Mouse (Mus musculus): ENCODE measurements at regions not wholly inside any gene's neighbourhood (a gene's known extent, or its start where the extent isn't known, plus 50 kb on each side); places are given as distances from the start of the nearest gene placed in this dataset.

DNA sequence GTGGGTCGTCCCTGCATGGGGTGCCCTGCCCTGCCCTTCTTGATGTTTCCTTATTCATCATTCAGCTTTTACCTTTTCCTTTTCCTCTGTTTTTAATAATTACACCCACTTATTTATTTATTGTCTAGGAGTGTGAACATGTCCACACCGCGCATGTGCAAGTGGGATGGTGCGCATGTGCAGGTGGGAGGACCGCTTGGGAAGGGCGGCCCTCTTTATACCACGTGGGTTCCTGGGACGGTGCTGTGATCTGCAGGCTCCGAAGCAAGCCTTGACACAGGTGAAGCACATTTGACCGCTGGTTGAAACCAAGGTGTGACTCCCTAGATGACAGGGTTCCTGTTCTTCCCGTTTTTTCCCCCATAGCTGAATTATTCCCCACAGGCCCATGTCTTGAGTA, 60.0 kb downstream of the Syf2 start:
- Histone ChIP-seq H3K27me3 (ENCODE audit: insufficient read depth, poor library complexity, severe bottlenecking) (peaks cover 29% of the 10 kb centered on the region), H3K4me3 (no peak overlapping the region), H3K4me1 (replicated peaks) (peaks cover 24% of the 10 kb centered on the region), H3K36me3 (no peaks in the 10 kb centered on the region), H3K27ac (no peak overlapping the region), H3K9me3 (no peaks in the 10 kb centered on the region)
- WGBS: 87% methylated on average over 11 of the region's 11 CpGs
- no peak for DNase-seq (ENCODE audit: low spot score)

DNA sequence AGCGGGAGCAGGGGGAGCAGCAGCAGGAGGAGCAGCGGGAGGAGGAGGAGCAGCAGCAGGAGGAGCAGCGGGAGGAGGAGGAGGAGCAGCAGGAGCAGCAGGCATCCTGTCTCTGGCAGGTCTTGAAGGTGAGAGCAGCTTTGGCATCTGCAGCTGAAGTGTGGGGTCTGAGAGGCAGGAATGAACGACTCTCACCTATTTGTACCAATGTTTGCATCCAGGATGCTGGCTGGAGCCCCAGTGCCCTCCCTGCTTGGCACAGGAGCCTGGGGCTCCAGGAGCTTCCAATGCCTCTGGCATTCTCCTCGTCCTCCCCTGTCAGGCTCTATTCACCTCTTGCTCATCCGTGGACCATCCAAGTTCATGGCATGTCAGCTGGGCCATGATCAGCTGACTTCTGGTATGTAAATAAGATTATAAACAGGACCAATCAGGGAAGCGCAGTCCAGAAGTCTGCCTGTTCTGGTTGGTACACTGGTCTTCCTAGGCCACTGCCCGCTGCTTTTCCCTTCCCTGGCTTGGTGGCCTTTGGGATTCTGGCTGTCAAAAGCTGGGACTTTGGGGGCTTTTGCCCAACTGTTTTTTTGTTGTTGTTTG, 62.9 kb downstream of the Syf2 start:
- Histone ChIP-seq H3K27ac (no peak overlapping the region), H3K27me3 (ENCODE audit: insufficient read depth, poor library complexity, severe bottlenecking) (peaks cover 29% of the 10 kb centered on the region), H3K4me3 (no peak overlapping the region), H3K4me1 (replicated peaks) (peaks cover 16% of the 10 kb centered on the region), H3K36me3 (no peaks in the 10 kb centered on the region), H3K9me3 (no peaks in the 10 kb centered on the region)
- no peak for DNase-seq (ENCODE audit: low spot score)
- 62% methylated on average over 8 of the region's 8 CpGs for WGBS

DNA sequence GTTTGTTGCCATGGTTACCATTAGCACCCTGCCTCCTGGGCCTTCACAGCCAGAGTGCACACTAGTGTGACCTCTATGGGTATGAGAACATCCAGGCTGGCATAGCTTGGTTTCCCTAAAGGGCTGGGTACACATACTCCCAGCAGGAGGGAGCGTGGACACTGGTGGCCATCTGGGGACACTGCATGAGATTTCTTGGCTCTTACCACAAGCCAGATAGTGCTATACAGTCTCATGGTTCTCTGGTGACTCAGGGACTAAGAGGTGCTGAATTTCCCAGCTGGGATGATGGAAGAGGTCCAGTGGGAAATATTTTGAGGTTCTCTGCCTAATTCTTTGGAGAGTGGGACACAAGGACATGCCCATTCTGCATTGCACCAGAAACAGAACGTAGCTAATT, 63.5 kb downstream of the Syf2 start:
- H3K36me3 ChIP-seq: no peaks in the 10 kb centered on the region

DNA sequence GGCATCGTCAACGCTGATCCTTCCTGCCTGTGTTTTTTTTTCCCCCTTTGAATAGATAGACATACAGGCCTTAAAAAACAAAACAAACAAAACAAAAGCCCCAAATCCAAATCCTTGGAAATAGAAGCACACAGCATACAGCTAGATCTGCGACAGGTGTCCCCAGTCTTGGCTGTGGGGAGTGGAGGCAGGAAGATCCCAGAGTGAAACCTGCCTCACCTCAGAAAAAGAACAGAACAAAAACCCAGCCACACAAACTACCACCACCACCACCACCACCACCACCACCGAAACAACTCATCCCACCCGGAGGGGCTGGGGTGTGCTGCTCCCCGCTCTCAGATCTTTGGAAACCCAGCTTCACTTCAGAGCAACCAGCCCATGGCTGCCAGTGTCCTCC, 64.0 kb downstream of the Syf2 start:
- peaks cover 16% of the 10 kb centered on the region for H3K4me1 ChIP-seq (replicated peaks)
- H3K36me3 ChIP-seq: no peaks in the 10 kb centered on the region
- peaks cover 29% of the 10 kb centered on the region for H3K27me3 ChIP-seq (ENCODE audit: insufficient read depth, poor library complexity, severe bottlenecking)
- H3K9me3 ChIP-seq: no peaks in the 10 kb centered on the region
- 89% methylated on average over 6 of the region's 6 CpGs for WGBS
- H3K4me3 ChIP-seq: no peak overlapping the region
- H3K27ac ChIP-seq: no peak overlapping the region
- DNase-seq (ENCODE audit: low spot score): no peak

More for the DNA sequence above, 63.5 kb downstream of the Syf2 start:
- Histone ChIP-seq H3K4me3 (no peak overlapping the region), H3K4me1 (replicated peaks) (peaks cover 16% of the 10 kb centered on the region), H3K27ac (no peak overlapping the region), H3K9me3 (no peaks in the 10 kb centered on the region), H3K27me3 (ENCODE audit: insufficient read depth, poor library complexity, severe bottlenecking) (peaks cover 29% of the 10 kb centered on the region)
- 81% methylated on average over 2 of the region's 2 CpGs for WGBS
- DNase-seq (ENCODE audit: low spot score): no peak

GRCm38 (mm10) chr4:134995052-134995451, 64.4 kb downstream of the Syf2 start:
- Histone ChIP-seq H3K4me1 (replicated peaks) (peaks cover 13% of the 10 kb centered on the region), H3K9me3 (no peaks in the 10 kb centered on the region), H3K27me3 (ENCODE audit: insufficient read depth, poor library complexity, severe bottlenecking) (peaks cover 28% of the 10 kb centered on the region), H3K36me3 (no peaks in the 10 kb centered on the region), H3K4me3 (no peak overlapping the region), H3K27ac (no peak overlapping the region)
- WGBS: 75% methylated on average over 13 of the region's 13 CpGs
- no peak for DNase-seq (ENCODE audit: low spot score)

- DNase-seq (ENCODE audit: low spot score): no peak
- Histone ChIP-seq H3K27ac (no peak overlapping the region), H3K4me1 (replicated peaks) (peaks cover 12% of the 10 kb centered on the region), H3K4me3 (no peak overlapping the region), H3K27me3 (ENCODE audit: insufficient read depth, poor library complexity, severe bottlenecking) (peaks cover 23% of the 10 kb centered on the region), H3K36me3 (no peaks in the 10 kb centered on the region), H3K9me3 (no peaks in the 10 kb centered on the region)
- 87% methylated on average over 6 of the region's 6 CpGs for WGBS
Measured at GRCm38 (mm10) chr4:134996121-134996520, 65.4 kb downstream of the Syf2 start.

GRCm38 (mm10) chr4:134997461-134998434, 67.0 kb downstream of the Syf2 start:
- peaks cover 20% of the 10 kb centered on the region for H3K4me1 ChIP-seq (replicated peaks)
- 90% methylated on average over 26 of the region's 26 CpGs for WGBS
- H3K9me3 ChIP-seq: no peaks in the 10 kb centered on the region
- H3K4me3 ChIP-seq: no peak overlapping the region
- peaks cover 15% of the 10 kb centered on the region for H3K27me3 ChIP-seq (ENCODE audit: insufficient read depth, poor library complexity, severe bottlenecking)
- H3K36me3 ChIP-seq: no peaks in the 10 kb centered on the region
- DNase-seq (ENCODE audit: low spot score): no peak
- H3K27ac ChIP-seq: no peak overlapping the region

- no peak overlapping the region for H3K27ac ChIP-seq
- no peaks in the 10 kb centered on the region for H3K36me3 ChIP-seq
- DNase-seq (ENCODE audit: low spot score): no peak
- no peaks in the 10 kb centered on the region for H3K9me3 ChIP-seq
- peaks cover 7% of the 10 kb centered on the region; the same call in 1 of the 2 replicates for H3K27me3 ChIP-seq (ENCODE audit: insufficient read depth, poor library complexity, severe bottlenecking)
- 79% methylated on average over 12 of the region's 12 CpGs for WGBS
- H3K4me1 ChIP-seq (replicated peaks): peaks cover 12% of the 10 kb centered on the region
- no peak overlapping the region for H3K4me3 ChIP-seq
Measured at GRCm38 (mm10) chr4:134998928-134999658, 68.4 kb downstream of the Syf2 start.

GRCm38 (mm10) chr4:135002091-135002925, 71.6 kb downstream of the Syf2 start:
- 70% methylated on average over 16 of the region's 16 CpGs for WGBS
- 0 out of 2 replicates have a peak, but pooled peaks cover 7% of the 10 kb centered on the region for H3K27me3 ChIP-seq (ENCODE audit: insufficient read depth, poor library complexity, severe bottlenecking)
- H3K27ac ChIP-seq: 0 out of 2 replicates have a peak overlapping the region, but pooled peaks have one; percentile 36
- H3K4me3 ChIP-seq: no peak overlapping the region
- no peaks in the 10 kb centered on the region for H3K9me3 ChIP-seq
- no peaks in the 10 kb centered on the region for H3K36me3 ChIP-seq
- peak; percentile 11 for DNase-seq (ENCODE audit: low spot score)
- H3K4me1 ChIP-seq (replicated peaks): 0 out of 2 replicates have a peak, but pooled peaks cover 9% of the 10 kb centered on the region

DNA sequence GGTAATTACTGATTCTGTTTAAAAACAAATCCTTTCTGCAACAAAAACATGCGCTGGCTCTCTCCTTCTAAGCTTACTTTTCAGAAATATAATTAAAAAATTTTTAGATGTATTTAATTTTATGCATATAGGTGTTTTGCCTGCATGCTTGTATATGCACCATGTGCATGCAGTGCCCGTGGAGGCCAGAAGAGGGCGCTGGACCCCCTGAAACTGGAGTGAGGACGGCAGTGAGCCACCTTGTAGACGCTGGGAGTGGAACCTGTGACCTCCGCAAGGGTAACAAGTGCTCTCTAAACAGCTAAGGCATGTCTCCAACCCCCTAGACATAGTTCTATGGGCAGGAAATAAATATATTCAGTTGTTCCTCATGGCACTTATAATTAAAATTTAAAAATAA, 80.7 kb downstream of the Syf2 start:
- Histone ChIP-seq H3K4me1 (replicated peaks) (peaks cover 17% of the 10 kb centered on the region), H3K27ac (no peak overlapping the region), H3K4me3 (no peak overlapping the region), H3K36me3 (no peaks in the 10 kb centered on the region), H3K27me3 (ENCODE audit: insufficient read depth, poor library complexity, severe bottlenecking) (peaks cover 6% of the 10 kb centered on the region; the same call in 1 of the 2 replicates), H3K9me3 (peaks cover 6% of the 10 kb centered on the region; the same call in 1 of the 2 replicates)
- DNase-seq (ENCODE audit: low spot score): no peak
- WGBS: 76% methylated on average over 6 of the region's 6 CpGs

DNA sequence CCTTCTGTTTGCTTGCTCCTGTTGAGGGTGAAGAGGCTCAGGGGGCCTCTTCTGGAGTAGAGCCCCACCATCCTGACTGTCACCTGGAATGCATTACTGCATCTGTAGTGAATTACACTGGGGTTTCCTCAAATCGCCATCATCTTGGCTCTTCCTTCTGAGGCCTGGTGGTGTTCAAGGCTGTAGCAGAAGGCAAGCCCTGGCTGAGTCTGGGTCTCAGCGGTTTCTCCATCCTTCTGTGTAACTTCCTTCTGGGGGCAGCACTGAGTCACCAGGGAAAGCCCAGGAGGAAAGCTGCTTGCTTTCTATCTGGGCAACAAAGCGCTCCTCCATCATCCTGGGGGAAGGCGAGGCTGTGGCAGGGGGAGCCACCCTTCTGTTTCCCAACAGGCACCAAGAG, 82.2 kb downstream of the Syf2 start:
- no peak for DNase-seq (ENCODE audit: low spot score)
- Histone ChIP-seq H3K9me3 (peaks cover 6% of the 10 kb centered on the region; the same call in 1 of the 2 replicates), H3K36me3 (no peaks in the 10 kb centered on the region), H3K27me3 (ENCODE audit: insufficient read depth, poor library complexity, severe bottlenecking) (peaks cover 12% of the 10 kb centered on the region), H3K27ac (no peak overlapping the region), H3K4me1 (replicated peaks) (peaks cover 17% of the 10 kb centered on the region), H3K4me3 (no peak overlapping the region)
- 73% methylated on average over 4 of the region's 4 CpGs for WGBS

DNA sequence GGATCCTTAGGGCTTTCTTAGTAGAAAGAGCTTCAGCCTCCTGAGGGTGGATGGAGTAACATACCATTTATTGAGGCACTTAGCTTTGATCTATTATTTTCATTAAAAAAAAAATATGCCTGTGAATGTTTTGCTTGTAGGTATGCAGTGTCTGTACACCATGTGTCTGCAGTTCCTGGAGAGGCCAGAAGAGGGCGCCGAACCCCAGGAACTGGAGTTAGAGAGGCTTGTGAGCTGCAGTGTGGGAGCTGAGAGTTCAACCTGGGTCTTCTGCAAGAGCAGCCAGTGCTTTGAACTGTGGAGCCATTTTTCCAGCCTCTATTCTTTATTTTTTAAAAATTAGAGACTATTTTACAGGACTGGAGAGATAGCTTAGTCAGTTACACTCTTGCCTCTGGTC, 83.2 kb downstream of the Syf2 start:
- 61% methylated on average over 2 of the region's 2 CpGs for WGBS
- Histone ChIP-seq H3K36me3 (no peaks in the 10 kb centered on the region), H3K9me3 (peaks cover 6% of the 10 kb centered on the region; the same call in 1 of the 2 replicates), H3K4me3 (no peak overlapping the region), H3K27ac (no peak overlapping the region), H3K27me3 (ENCODE audit: insufficient read depth, poor library complexity, severe bottlenecking) (peaks cover 15% of the 10 kb centered on the region), H3K4me1 (replicated peaks) (peaks cover 16% of the 10 kb centered on the region)
- DNase-seq (ENCODE audit: low spot score): no peak
